Mouse (Mus musculus) heart, embryonic 10.5 days (tissue): Measurements from ENCODE around the gene Lbp. TPM values are rescaled to one million over a fixed set of nuclear protein-coding genes. Genes with fewer than 3 reads are reported as not detected.

Source experiments
- DNase-seq: peaks from one replicate; pipeline ENCODE4 v3.0.0-alpha.2; 2017; ENCODE audit warnings: low spot score
- H3K27ac ChIP-seq: fragments of 300-500 bp; sonication (generic); 2 replicates; pipeline ENCODE4 v1.5.1; 2016; ENCODE audit warnings: mild to moderate bottlenecking
- H3K27me3 ChIP-seq: fragments of 300-500 bp; sonication (generic); 2 replicates; pipeline ENCODE4 v1.6.1; 2016; ENCODE audit warnings: mild to moderate bottlenecking; ENCODE audit not compliant: poor library complexity, insufficient read depth, severe bottlenecking
- H3K36me3 ChIP-seq: fragments of 300-500 bp; sonication (generic); 2 replicates; pipeline ENCODE4 v1.6.1; 2016; ENCODE audit warnings: mild to moderate bottlenecking, moderate library complexity
- H3K4me1 ChIP-seq: fragments of 300-500 bp; sonication (generic); 2 replicates; pipeline ENCODE4 v1.6.1; 2016; ENCODE audit warnings: mild to moderate bottlenecking
- H3K4me3 ChIP-seq: fragments of 300-500 bp; sonication (generic); 2 replicates; pipeline ENCODE4 v1.5.1; 2016; ENCODE audit warnings: mild to moderate bottlenecking, moderate library complexity
- H3K9me3 ChIP-seq: fragments of 300-500 bp; sonication (generic); 2 replicates; pipeline ENCODE4 v1.6.1; 2016; ENCODE audit warnings: mild to moderate bottlenecking, moderate library complexity
- WGBS: fragments of 180-500 bp; shearing (Covaris S2); methylation state at CpG from one replicate; pipeline ENCODE4 v1.1.7; 2016; 5-methylcytosine and 5-hydroxymethylcytosine counted together
- polyA plus RNA-seq: library from polyadenylated mRNA; unstranded; fragments of >200 nt; fragmentation: Nextera tagmentation; extraction: Ambion mirVana; gene quantifications from 2 replicates; pipeline ENCODE4 v1.2.1, GENCODE M21; 2016

Lbp gene
- polyA plus RNA-seq, 1 experiment from 2014 or later = 5.4 TPM

DNA sequence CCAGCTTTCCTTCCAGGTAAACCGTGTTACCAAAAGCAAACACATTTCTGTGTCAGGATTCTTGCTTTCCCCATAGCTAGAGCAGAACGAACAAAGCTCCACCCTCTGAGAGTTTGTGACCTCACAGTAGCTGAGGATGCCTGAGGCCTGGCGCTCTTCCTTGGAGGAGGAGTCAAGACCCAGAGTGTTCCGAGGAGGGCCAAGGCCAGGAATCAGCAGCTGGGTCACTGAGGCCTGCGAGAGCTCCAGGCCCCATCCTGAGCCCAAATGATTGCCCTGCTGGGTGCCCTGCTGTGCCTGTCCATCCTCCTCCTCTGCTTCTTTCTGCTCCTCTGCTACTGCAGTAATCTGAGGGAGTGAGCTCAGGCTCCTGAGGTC is 63.9 kb downstream of the Lbp start:
- H3K36me3 ChIP-seq = no peaks in the 10 kb centered on the region
- no peaks in the 10 kb centered on the region for H3K4me1 ChIP-seq
- H3K27ac ChIP-seq = no peak overlapping the region
- H3K4me3 ChIP-seq = no peak overlapping the region
- 8% methylated on average over 5 of the region's 5 CpGs for WGBS
- no peaks in the 10 kb centered on the region for H3K9me3 ChIP-seq
- H3K27me3 ChIP-seq = peaks cover 26% of the 10 kb centered on the region
- no peak for DNase-seq

DNA sequence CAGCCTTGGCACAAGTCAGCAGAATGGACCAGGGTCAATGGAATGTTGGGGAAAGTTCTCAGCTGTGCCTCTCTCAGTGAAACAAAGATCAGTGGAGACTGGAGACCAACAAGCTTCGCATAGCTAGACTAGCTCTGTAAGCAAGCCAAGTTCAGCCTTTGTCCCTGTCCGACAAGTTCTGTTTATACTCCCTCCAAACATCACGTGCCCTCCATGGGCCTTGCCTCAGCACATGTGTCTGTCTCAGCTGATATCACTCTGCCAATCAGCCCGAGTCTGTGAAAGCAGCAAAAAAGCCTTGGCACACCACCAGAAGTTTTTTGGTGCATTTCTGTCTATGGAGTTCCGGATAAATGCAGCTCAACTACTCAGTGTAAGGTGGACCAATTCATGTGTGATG is 66.8 kb downstream of the Lbp start:
- Histone ChIP-seq H3K27ac (no peak overlapping the region), H3K27me3 (peaks cover 48% of the 10 kb centered on the region), H3K4me3 (no peak overlapping the region), H3K9me3 (no peaks in the 10 kb centered on the region), H3K4me1 (peaks cover 10% of the 10 kb centered on the region; the same call in 1 of the 2 replicates), H3K36me3 (no peaks in the 10 kb centered on the region)
- 66% methylated on average over 5 of the region's 5 CpGs for WGBS
- DNase-seq = no peak

DNA sequence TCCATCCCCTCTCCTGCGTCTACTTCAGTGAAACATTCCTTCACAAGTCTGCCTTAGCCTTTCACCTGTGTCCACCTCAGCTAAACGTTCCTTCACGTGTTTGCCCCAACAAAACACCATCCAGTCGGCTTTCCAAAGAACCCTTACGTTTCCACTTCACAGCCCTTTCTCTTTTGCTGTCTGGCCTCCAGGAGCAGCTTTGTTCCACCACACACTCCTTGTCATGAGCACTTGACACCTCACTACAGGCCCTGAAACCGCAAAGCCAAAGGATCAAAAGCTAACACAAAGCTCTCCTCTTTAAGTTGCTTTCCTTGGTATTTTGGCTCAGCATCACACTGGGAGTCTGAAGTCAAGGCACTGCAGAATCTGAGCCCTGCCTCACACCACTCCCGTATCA is 67.2 kb downstream of the Lbp start:
- 61% methylated on average over 7 of the region's 7 CpGs for WGBS
- no peak for DNase-seq
- no peaks in the 10 kb centered on the region for H3K36me3 ChIP-seq
- no peaks in the 10 kb centered on the region for H3K9me3 ChIP-seq
- peaks cover 10% of the 10 kb centered on the region; the same call in 1 of the 2 replicates for H3K4me1 ChIP-seq
- H3K4me3 ChIP-seq = no peak overlapping the region
- peaks cover 53% of the 10 kb centered on the region for H3K27me3 ChIP-seq
- H3K27ac ChIP-seq = no peak overlapping the region

DNA sequence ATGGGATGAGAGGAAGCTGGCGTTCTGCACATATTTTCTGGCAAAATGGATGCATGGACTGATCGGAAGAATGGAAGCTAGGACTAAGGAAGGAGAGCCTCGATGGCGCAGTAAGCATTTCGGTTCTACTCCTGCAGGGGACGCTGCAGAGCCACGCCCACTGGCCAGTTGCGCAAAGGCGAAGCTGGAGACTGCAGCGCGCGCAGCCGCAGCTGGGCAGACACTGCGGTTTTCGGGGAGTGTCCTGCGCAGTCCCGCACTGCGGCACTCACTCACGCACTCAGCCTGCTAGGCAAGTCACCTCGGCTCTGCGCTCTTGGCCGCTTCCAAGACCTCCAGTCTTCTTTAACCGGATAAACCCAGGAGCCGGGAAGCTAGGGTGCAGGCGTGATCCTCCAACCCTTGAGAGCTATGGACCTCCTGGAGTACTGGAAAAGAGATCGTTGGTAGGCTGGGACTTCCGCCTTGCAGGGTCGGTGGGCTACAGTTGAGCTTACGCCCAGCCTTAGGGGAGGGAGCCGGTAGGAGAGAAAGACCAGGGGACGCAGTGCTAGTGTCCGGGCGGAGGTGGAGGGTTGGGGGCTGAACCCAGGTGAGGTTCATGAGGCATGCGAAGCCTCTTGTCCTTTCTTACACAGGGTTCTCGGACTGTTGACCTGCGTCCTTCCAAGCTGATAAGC is 69.3 kb downstream of the Lbp start, which contains the start of gene Snhg11:
Gene Snhg11 (plus strand): TSS at position 196 of the 680 bp plus-strand sequence.
- peak within 1 kb of the TSS; percentile 59 for H3K4me3 ChIP-seq
- no peak within 1 kb of the TSS for H3K27ac ChIP-seq
- no peaks in the 10 kb centered on the region for H3K9me3 ChIP-seq
- peaks cover 55% of the 10 kb centered on the region for H3K27me3 ChIP-seq
- H3K4me1 ChIP-seq = peaks cover 10% of the 10 kb centered on the region; the same call in 1 of the 2 replicates
- WGBS = 1% methylated on average over 36 of the region's 36 CpGs
- no peak for DNase-seq
- H3K36me3 ChIP-seq = no peaks in the 10 kb centered on the region

DNA sequence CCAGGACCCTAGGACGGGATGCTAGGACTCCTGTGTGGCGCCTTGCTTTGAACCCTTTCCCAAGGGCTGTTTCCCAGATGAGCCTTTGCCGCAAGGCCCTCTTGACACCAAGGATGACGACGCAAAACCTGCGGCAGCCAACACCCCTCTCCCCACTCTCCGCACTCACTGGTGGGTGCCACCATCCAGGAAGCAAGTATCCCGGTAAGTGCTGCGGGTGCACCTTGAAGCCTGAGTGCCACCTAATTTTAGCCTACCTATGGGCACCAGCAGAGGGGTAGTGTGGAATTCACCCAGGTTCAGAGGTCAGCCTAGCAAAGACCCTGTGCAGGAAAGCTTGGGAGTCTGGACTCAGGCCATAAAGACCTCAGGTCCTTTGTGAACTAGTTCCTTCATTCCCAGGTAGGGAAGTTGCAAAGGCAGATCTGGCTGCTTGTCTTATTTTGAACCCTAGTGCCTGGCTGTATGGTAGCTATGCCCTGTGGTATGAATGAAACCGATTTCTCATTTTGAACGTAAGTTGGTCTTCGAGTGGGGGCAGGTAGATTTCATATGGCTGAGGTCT is 69.9 kb downstream of the Lbp start:
- H3K4me3 ChIP-seq = peak overlapping the region; percentile 59
- H3K4me1 ChIP-seq = peaks cover 10% of the 10 kb centered on the region; the same call in 1 of the 2 replicates
- WGBS = 25% methylated on average over 12 of the region's 12 CpGs
- no peak for DNase-seq
- no peaks in the 10 kb centered on the region for H3K9me3 ChIP-seq
- H3K36me3 ChIP-seq = no peaks in the 10 kb centered on the region
- H3K27me3 ChIP-seq = peaks cover 55% of the 10 kb centered on the region
- H3K27ac ChIP-seq = no peak overlapping the region

DNA sequence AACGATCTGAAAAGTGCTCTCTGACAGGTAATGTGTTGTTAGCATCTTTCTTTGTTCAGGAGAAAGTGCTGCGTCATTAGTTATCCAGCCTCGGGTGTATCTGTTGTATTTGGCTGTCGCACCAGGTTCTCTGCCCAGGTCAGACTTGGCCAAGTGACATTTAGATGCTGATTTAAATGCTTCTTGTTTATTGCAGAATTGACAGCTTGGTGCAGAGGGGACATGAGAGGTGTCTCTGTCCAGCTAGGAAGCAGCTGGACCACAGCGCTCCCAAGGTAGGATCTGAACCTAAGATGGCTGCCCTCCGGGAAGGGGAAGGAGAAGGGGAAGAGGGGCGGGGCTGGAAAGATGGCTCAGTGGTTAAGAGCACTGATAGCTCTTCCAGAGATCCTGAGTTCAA is 70.5 kb downstream of the Lbp start:
- no peak overlapping the region for H3K4me3 ChIP-seq
- no peak overlapping the region for H3K27ac ChIP-seq
- peaks cover 10% of the 10 kb centered on the region; the same call in 1 of the 2 replicates for H3K4me1 ChIP-seq
- no peaks in the 10 kb centered on the region for H3K36me3 ChIP-seq
- H3K27me3 ChIP-seq = peaks cover 55% of the 10 kb centered on the region
- DNase-seq = no peak
- H3K9me3 ChIP-seq = no peaks in the 10 kb centered on the region
- WGBS = 66% methylated on average over 7 of the region's 7 CpGs

DNA sequence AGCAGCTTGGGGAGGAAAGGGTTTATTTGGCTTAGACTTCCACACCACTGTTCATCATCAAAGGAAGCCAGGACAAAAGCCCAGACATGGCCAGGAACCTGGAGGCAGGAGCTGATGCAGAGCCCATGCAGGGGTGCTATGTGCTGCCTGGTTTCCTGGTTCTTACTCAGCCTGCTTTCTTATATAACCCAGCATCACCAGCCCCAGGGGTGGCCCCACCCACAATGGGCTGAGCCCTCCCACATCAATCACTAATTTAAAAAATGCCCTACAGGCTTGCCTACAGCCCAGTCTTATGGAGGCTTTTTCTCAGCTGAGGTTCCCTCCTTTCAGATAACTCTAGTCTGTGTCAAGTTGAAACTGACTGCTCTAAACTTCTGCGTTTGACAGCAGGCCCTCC is 71.5 kb downstream of the Lbp start:
- 83% methylated on average over 1 of the region's 1 CpGs for WGBS

DNA sequence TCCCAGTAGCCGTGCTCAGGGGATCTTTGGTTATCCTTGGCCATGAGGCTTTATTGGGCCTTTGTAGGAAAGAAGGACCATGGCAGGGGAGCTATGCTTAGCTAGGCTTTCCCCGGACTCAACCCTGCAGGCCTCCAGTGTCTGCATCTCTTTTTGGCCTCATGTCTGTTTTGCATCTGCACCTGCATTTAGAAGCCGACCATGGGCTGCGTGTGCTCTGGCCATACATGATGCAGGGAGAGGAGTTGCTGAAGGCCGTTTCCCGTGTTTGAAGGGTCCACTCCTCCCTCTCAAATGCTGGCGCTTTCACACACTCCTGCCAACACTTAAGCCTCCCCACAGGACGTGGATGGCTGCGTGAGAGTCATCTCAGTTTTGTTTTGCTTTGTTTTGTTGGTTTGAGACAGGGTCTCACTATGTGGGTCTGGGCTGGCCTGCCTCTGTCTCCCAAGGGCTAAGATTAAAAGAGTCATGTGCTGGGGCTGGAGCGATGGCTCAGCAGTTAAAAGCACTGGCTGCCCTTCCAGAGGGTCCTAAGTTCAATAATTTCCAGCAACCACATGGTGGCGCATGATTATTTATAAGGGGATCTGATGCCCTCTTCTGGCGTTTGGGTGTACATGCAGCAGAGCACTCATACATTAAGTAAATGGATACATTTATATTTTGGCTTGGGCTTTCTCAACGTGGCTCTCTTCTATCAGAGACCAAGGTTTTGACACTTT is 73.2 kb downstream of the Lbp start:
- Histone ChIP-seq H3K4me1 (peaks cover 10% of the 10 kb centered on the region; the same call in 1 of the 2 replicates), H3K27me3 (peaks cover 36% of the 10 kb centered on the region), H3K36me3 (no peaks in the 10 kb centered on the region), H3K9me3 (no peaks in the 10 kb centered on the region), H3K4me3 (no peak overlapping the region), H3K27ac (no peak overlapping the region)
- WGBS = 47% methylated on average over 13 of the region's 13 CpGs
- no peak for DNase-seq

More for the DNA sequence above, 71.5 kb downstream of the Lbp start:
- H3K4me1 ChIP-seq = peaks cover 10% of the 10 kb centered on the region; the same call in 1 of the 2 replicates
- no peak overlapping the region for H3K4me3 ChIP-seq
- no peak overlapping the region for H3K27ac ChIP-seq
- no peak for DNase-seq
- H3K27me3 ChIP-seq = peaks cover 53% of the 10 kb centered on the region
- no peaks in the 10 kb centered on the region for H3K36me3 ChIP-seq
- H3K9me3 ChIP-seq = no peaks in the 10 kb centered on the region

Other genes starting within 250 kb of the Lbp start
- 134 and 256 TPM in 2 replicates for gene Tgm2, start 160.1 kb upstream of the Lbp start, polyA plus RNA-seq
- 0.73 and 0.91 TPM in 2 replicates for gene D630003M21Rik, start 77.3 kb upstream of the Lbp start, polyA plus RNA-seq
- gene Bpi, start 48.4 kb upstream of the Lbp start, polyA plus RNA-seq = not detected in 2 replicates
- 1.7 and 6.7 TPM in 2 replicates for gene Snhg11, start 69.1 kb downstream of the Lbp start, polyA plus RNA-seq
- 11.8 and 12.6 TPM in 2 replicates for gene Ralgapb, start 103.4 kb downstream of the Lbp start, polyA plus RNA-seq
- gene Adig, start 196.1 kb downstream of the Lbp start, polyA plus RNA-seq = not detected in 2 replicates
- gene Arhgap40, start 206.3 kb downstream of the Lbp start, polyA plus RNA-seq = not detected in 2 replicates